Mouse (Mus musculus) cerebellum, postnatal 36 days (tissue): Measurements from ENCODE around the gene Peli2.

Experiments
- DNase-seq, 2 experiments: peaks; one replicate each; pipeline ENCODE4 v3.0.0; 2021 to 2022; ENCODE audit warnings: mixed read lengths in 2 of 2

Gene Peli2

GRCm38 (mm10) chr14:48153865-48154511 is 33.4 kb downstream of the Peli2 start:
- no peak for DNase-seq

- peak in 1 of 2 experiments; percentile 1 for DNase-seq
Observed at GRCm38 (mm10) chr14:48154641-48155040, 34.0 kb downstream of the Peli2 start.

- DNase-seq = no peak
Observed at GRCm38 (mm10) chr14:48155153-48155552, 34.5 kb downstream of the Peli2 start.

- no peak for DNase-seq
Observed at GRCm38 (mm10) chr14:48157085-48157484, 36.5 kb downstream of the Peli2 start.

- no peak for DNase-seq
Observed at GRCm38 (mm10) chr14:48157835-48158234, 37.2 kb downstream of the Peli2 start.

GRCm38 (mm10) chr14:48159401-48159800 is 38.8 kb downstream of the Peli2 start:
- no peak for DNase-seq

GRCm38 (mm10) chr14:48162446-48162845 is 41.8 kb downstream of the Peli2 start:
- peak; percentile 40 to 51 for DNase-seq

- no peak for DNase-seq
Observed at GRCm38 (mm10) chr14:48164917-48165316, 44.3 kb downstream of the Peli2 start.

- DNase-seq = no peak
Observed at GRCm38 (mm10) chr14:48166396-48166795, 45.8 kb downstream of the Peli2 start.

GRCm38 (mm10) chr14:48167020-48167419 is 46.4 kb downstream of the Peli2 start:
- no peak for DNase-seq

GRCm38 (mm10) chr14:48168116-48168515 is 47.5 kb downstream of the Peli2 start:
- DNase-seq = no peak

GRCm38 (mm10) chr14:48169970-48170369 is 49.3 kb downstream of the Peli2 start:
- DNase-seq = peak; percentile 50 to 63

GRCm38 (mm10) chr14:48171268-48171667 is 50.6 kb downstream of the Peli2 start:
- no peak for DNase-seq

GRCm38 (mm10) chr14:48172026-48172425 is 51.4 kb downstream of the Peli2 start:
- DNase-seq = no peak

- DNase-seq = no peak
Observed at GRCm38 (mm10) chr14:48172876-48173275, 52.3 kb downstream of the Peli2 start.

- DNase-seq = no peak
Observed at GRCm38 (mm10) chr14:48173840-48174239, 53.2 kb downstream of the Peli2 start.

- no peak for DNase-seq
Observed at GRCm38 (mm10) chr14:48174356-48174755, 53.7 kb downstream of the Peli2 start.

GRCm38 (mm10) chr14:48175115-48175514 is 54.5 kb downstream of the Peli2 start:
- no peak for DNase-seq

- DNase-seq = no peak
Observed at GRCm38 (mm10) chr14:48178304-48178995, 57.8 kb downstream of the Peli2 start.

GRCm38 (mm10) chr14:48179021-48179420 is 58.4 kb downstream of the Peli2 start:
- DNase-seq = no peak

- no peak for DNase-seq
Observed at GRCm38 (mm10) chr14:48186302-48186701, 65.7 kb downstream of the Peli2 start.

GRCm38 (mm10) chr14:48187100-48187499 is 66.5 kb downstream of the Peli2 start:
- DNase-seq = no peak

GRCm38 (mm10) chr14:48189330-48189729 is 68.7 kb downstream of the Peli2 start:
- no peak for DNase-seq

- DNase-seq = no peak
Observed at GRCm38 (mm10) chr14:48190946-48191345, 70.3 kb downstream of the Peli2 start.

GRCm38 (mm10) chr14:48191925-48192324 is 71.3 kb downstream of the Peli2 start:
- no peak for DNase-seq
